Mouse (Mus musculus) midbrain, embryonic 14.5 days (tissue): ENCODE measurements around the gene Acta2. TPM values are rescaled to one million over a fixed set of nuclear protein-coding genes. Genes with fewer than 3 reads are reported as not detected.

Experiments used
- ATAC-seq: fragments of 200-750 bp; cut with Nextera tagmentation; 2 replicates; pipeline ENCODE4 v1.8.0; 2017; ENCODE audit warnings: moderate number of reproducible peaks, moderate library complexity; ENCODE audit not compliant: low FRiP score, low TSS enrichment
- DNase-seq: peaks from one replicate; pipeline ENCODE4 v3.0.0-alpha.2; 2015
- H3K27ac ChIP-seq: fragments of 300-500 bp; sonication (generic); replicated peaks from 2 replicates; pipeline ENCODE4 v1.5.1; 2014; ENCODE audit warnings: mild to moderate bottlenecking, low read depth, low read length, moderate library complexity
- H3K27me3 ChIP-seq: fragments of 300-500 bp; sonication (generic); 2 replicates; pipeline ENCODE4 v1.6.1; 2014; ENCODE audit warnings: low read length, control low read depth, mixed read lengths; ENCODE audit not compliant: control insufficient read depth, insufficient read depth
- H3K36me3 ChIP-seq: fragments of 300-500 bp; sonication (generic); 2 replicates; pipeline ENCODE4 v1.6.1; 2014; ENCODE audit warnings: low read length, control low read depth; ENCODE audit not compliant: control insufficient read depth, insufficient read depth
- H3K4me1 ChIP-seq: fragments of 300-500 bp; sonication (generic); 2 replicates; pipeline ENCODE4 v1.6.1; 2014; ENCODE audit warnings: mild to moderate bottlenecking, antibody characterized with exemption, low read length, control low read depth; ENCODE audit not compliant: control insufficient read depth, insufficient read depth
- H3K4me2 ChIP-seq: fragments of 300-500 bp; sonication (generic); 2 replicates; pipeline ENCODE4 v1.6.1; 2014; ENCODE audit warnings: mild to moderate bottlenecking, low read length, moderate library complexity
- H3K4me3 ChIP-seq: fragments of 300-500 bp; sonication (generic); replicated peaks from 2 replicates; pipeline ENCODE4 v1.5.1; 2014; ENCODE audit warnings: low read depth, low read length
- H3K9ac ChIP-seq: fragments of 300-500 bp; sonication (generic); replicated peaks from 2 replicates; pipeline ENCODE4 v1.6.1; 2014; ENCODE audit warnings: mild to moderate bottlenecking, low read length, moderate library complexity
- H3K9me3 ChIP-seq: fragments of 300-500 bp; sonication (generic); 2 replicates; pipeline ENCODE4 v1.6.1; 2016; ENCODE audit warnings: low read length, control low read depth, mixed read lengths; ENCODE audit not compliant: control insufficient read depth
- WGBS: fragments of 180-500 bp; shearing (Covaris S2); extraction: QIAGEN DNeasy Blood & Tissue Kit; methylation state at CpG from one replicate; pipeline ENCODE4 v1.1.7; 2014; 5-methylcytosine and 5-hydroxymethylcytosine counted together
- polyA plus RNA-seq: library from polyadenylated mRNA; unstranded; fragments of >200 nt; fragmentation: Nextera tagmentation; extraction: Ambion mirVana; gene quantifications from 2 replicates; pipeline ENCODE4 v1.2.1, GENCODE M21; 2014

The Acta2 gene
- polyA plus RNA-seq, 1 experiment from 2014 or later = 11.3 TPM

GRCm38 (mm10) chr19:34291379-34291778 lies 36.0 kb upstream of the Acta2 start:
- H3K9ac ChIP-seq = no peak overlapping the region
- peak overlapping the region; percentile 67 for H3K4me2 ChIP-seq
- H3K27ac ChIP-seq = no peak overlapping the region
- ATAC-seq = no peak
- H3K4me3 ChIP-seq = no peak overlapping the region
- WGBS = 67% methylated on average over 8 of the region's 8 CpGs
- DNase-seq = no peak
- H3K4me1 ChIP-seq = peaks cover 11% of the 10 kb centered on the region
- no peaks in the 10 kb centered on the region for H3K36me3 ChIP-seq
- no peaks in the 10 kb centered on the region for H3K9me3 ChIP-seq
- no peaks in the 10 kb centered on the region for H3K27me3 ChIP-seq

GRCm38 (mm10) chr19:34290872-34291341 lies 35.5 kb upstream of the Acta2 start:
- H3K4me1 ChIP-seq = peaks cover 11% of the 10 kb centered on the region
- H3K9me3 ChIP-seq = no peaks in the 10 kb centered on the region
- WGBS = 23% methylated on average over 15 of the region's 15 CpGs
- ATAC-seq (no peak), DNase-seq (peak; percentile 4)
- peak overlapping the region; percentile 21 for H3K9ac ChIP-seq
- no peak overlapping the region for H3K27ac ChIP-seq
- H3K4me3 ChIP-seq = peak overlapping the region; percentile 32
- no peaks in the 10 kb centered on the region for H3K36me3 ChIP-seq
- H3K4me2 ChIP-seq = peak overlapping the region; percentile 67
- H3K27me3 ChIP-seq = no peaks in the 10 kb centered on the region

DNA sequence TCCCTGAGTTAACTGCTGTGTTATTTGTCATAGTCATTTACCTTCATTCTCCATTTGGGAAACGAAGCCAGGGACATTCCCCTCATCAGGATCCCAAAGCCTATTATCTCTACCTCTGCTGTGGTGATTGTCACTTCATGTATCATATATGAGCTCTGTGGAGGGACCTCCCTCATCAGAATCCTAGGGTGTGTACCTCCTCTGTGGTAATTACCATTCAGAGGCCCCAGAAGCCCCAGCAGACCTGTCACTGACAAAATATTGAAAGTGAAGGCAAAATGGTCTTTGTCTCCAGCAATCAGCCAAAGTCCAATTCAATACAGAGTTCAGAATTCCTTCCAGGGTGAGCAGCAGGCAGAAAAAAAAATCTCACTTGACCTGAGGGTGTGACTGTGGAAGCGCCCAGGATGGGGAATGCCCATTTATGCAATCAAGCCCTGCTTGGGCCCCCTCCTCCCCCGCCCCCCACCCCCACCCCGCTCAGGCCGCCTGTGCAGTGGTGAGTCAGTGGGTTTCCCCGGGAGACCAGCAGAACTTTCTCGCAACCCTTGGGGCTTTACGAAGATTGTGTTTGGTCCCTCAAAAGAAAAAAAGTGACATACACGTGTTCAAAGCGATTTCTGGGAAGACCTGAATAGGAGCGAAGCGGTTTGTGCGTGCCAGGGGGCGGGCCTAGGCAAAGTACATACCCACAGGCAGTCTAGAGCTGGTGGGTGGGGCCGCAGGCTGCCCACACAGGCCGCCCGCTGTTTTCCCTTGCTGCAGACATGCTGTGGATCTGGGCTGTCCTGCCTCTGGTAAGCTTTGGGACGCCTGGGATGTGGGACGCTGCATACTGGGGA lies 34.8 kb upstream of the Acta2 start, which contains the start of gene Fas:
TSS of gene Fas (plus strand) at position 719 of the 842 bp plus-strand sequence.
- ATAC-seq (peak; percentile 80), DNase-seq (peak; percentile 72)
- Histone ChIP-seq H3K4me2 (peak within 1 kb of the TSS; percentile 67), H3K9ac (peak within 1 kb of the TSS; percentile 21), H3K4me1 (peaks cover 11% of the 10 kb centered on the region), H3K36me3 (no peaks in the 10 kb centered on the region), H3K27ac (no peak within 1 kb of the TSS), H3K9me3 (no peaks in the 10 kb centered on the region), H3K27me3 (no peaks in the 10 kb centered on the region), H3K4me3 (peak within 1 kb of the TSS; percentile 32)
- 3% methylated on average over 19 of the region's 19 CpGs for WGBS

- H3K4me1 ChIP-seq = peaks cover 11% of the 10 kb centered on the region
- H3K4me3 ChIP-seq = no peak overlapping the region
- DNase-seq (no peak), ATAC-seq (no peak)
- no peaks in the 10 kb centered on the region for H3K36me3 ChIP-seq
- H3K9me3 ChIP-seq = no peaks in the 10 kb centered on the region
- WGBS = 94% methylated on average over 1 of the region's 1 CpGs
- no peak overlapping the region for H3K4me2 ChIP-seq
- H3K9ac ChIP-seq = no peak overlapping the region
- no peaks in the 10 kb centered on the region for H3K27me3 ChIP-seq
- H3K27ac ChIP-seq = no peak overlapping the region
These were observed 33.3 kb upstream of the Acta2 start for GRCm38 (mm10) chr19:34288696-34289095.

DNA sequence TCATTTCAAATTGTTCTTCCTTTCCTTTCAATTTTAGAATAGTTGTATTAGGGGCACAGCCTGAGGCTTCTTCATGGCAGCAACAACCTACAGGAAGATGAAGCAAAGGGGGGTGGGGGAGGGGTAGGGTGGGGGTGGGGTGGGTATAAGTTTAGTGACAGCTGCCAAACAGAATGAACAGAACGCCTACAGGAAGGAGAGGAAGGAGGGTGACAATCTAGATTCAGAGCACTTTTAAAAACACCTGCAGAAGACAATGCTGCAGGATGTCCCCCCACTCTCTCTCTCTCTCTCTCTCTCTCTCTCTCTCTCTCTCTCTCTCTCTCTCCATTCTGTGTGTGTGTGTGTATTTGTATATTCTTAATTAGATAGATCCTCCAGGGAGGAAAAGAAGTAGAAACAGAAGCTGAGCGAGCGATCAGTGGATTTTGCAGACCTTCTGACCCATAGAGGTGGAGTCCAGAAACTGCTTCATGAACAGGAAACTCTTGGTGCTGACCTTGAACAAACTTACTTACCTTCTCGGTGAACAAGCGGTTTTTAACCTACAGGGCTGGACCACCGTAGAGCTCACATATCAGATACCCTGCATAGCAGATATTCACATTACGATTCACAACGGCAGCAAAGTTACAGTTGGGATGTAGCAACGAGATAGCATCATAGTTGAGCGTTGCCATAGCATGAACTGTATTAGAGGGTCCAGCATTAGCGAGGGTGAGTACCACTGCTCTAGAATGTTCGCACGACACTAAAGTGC lies 32.4 kb upstream of the Acta2 start:
- DNase-seq = no peak
- Histone ChIP-seq H3K9ac (no peak overlapping the region), H3K27me3 (no peaks in the 10 kb centered on the region), H3K4me3 (no peak overlapping the region), H3K27ac (no peak overlapping the region), H3K36me3 (no peaks in the 10 kb centered on the region), H3K9me3 (no peaks in the 10 kb centered on the region), H3K4me2 (no peak overlapping the region), H3K4me1 (peaks cover 11% of the 10 kb centered on the region)
- WGBS = 88% methylated on average over 13 of the region's 13 CpGs
- no peak for ATAC-seq

GRCm38 (mm10) chr19:34287221-34287620 lies 31.8 kb upstream of the Acta2 start:
- Histone ChIP-seq H3K36me3 (no peaks in the 10 kb centered on the region), H3K9me3 (no peaks in the 10 kb centered on the region), H3K4me1 (peaks cover 11% of the 10 kb centered on the region), H3K9ac (no peak overlapping the region), H3K4me2 (no peak overlapping the region), H3K4me3 (no peak overlapping the region), H3K27ac (no peak overlapping the region), H3K27me3 (no peaks in the 10 kb centered on the region)
- DNase-seq = no peak
- no peak for ATAC-seq

GRCm38 (mm10) chr19:34284826-34285225 lies 29.4 kb upstream of the Acta2 start:
- H3K4me2 ChIP-seq = no peak overlapping the region
- ATAC-seq (no peak), DNase-seq (no peak)
- H3K9me3 ChIP-seq = no peaks in the 10 kb centered on the region
- H3K27me3 ChIP-seq = no peaks in the 10 kb centered on the region
- H3K36me3 ChIP-seq = no peaks in the 10 kb centered on the region
- no peaks in the 10 kb centered on the region; the same call in 1 of the 2 replicates for H3K4me1 ChIP-seq
- H3K9ac ChIP-seq = no peak overlapping the region
- no peak overlapping the region for H3K4me3 ChIP-seq
- 69% methylated on average over 2 of the region's 2 CpGs for WGBS
- no peak overlapping the region for H3K27ac ChIP-seq

- H3K4me3 ChIP-seq = no peak overlapping the region
- H3K27me3 ChIP-seq = no peaks in the 10 kb centered on the region
- no peaks in the 10 kb centered on the region for H3K9me3 ChIP-seq
- ATAC-seq (no peak), DNase-seq (peak; percentile 26)
- H3K27ac ChIP-seq = no peak overlapping the region
- H3K9ac ChIP-seq = no peak overlapping the region
- H3K36me3 ChIP-seq = no peaks in the 10 kb centered on the region
- no peak overlapping the region for H3K4me2 ChIP-seq
- no peaks in the 10 kb centered on the region for H3K4me1 ChIP-seq
- WGBS = 69% methylated on average over 10 of the region's 10 CpGs
These were observed 29.0 kb upstream of the Acta2 start for GRCm38 (mm10) chr19:34284383-34284782.
